Mouse (Mus musculus) T-helper 17 cell (primary cell): Measurements from ENCODE around the gene Evpl.

Source experiments
- in situ Hi-C, 2 experiments: fragments of 300-600 bp; cut with MboI, MseI; formaldehyde crosslinking; loops; 1 replicate in 1 of 2; 2 replicates in 1 of 2; pipeline ENCODE4 v1.15.1; 2025; ENCODE audit warnings: high pct_unique_total_duplicates in 2 of 2

Evpl gene

DNA sequence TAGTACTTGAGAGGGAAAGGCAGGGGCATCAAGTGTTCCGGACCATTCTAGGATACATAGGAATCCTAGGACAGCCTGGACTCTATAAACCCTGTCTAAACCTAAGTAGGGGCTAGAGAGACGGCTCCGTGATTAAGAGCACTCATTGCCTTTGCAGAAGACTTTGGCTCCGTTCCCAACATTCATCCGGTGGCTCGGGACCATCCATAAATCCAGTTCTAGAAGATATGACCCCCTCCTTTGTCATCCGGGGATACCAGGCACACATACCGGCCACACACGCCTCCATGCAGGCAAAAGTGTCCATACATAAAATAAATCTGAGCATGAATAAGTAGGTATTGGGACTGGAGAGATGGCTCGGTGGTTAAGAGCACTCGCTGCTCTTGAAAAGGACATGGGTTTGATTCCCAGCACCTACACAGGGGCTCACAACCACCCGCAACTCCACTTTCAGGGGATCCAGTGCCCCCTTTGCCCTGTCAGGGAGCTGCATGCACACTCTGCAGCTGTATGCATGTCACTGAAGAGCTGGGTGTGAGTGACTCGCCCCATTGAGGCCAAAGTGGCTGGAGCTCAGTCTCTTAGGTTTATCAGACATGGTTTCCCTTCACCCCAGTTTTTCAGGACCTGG lies 23.9 kb downstream of the Evpl start:
- in situ Hi-C loops = no loop called here

- in situ Hi-C loops = no loop called here
Observed at GRCm38 (mm10) chr11:116212847-116213246, 25.0 kb downstream of the Evpl start.

DNA sequence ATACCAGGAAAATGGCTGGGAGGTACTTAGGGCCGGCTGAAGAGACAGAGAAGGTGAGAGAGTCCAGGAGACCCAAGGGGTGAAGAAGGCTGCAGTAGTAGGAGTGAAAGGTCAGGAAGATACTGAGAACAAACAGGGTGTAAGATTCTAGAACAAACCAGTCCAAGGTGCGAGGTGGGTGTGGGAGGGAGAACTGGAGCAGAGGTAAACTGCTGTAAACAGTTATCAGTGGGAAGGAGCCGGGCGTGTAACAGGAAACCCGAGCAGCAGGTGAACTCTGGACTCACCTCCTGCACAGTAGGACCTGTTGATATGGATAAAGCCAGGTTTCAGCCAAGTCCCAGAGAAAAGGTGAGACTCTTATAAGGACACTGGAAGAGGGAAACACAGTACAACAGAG lies 27.2 kb downstream of the Evpl start:
- in situ Hi-C loops = no loop called here

DNA sequence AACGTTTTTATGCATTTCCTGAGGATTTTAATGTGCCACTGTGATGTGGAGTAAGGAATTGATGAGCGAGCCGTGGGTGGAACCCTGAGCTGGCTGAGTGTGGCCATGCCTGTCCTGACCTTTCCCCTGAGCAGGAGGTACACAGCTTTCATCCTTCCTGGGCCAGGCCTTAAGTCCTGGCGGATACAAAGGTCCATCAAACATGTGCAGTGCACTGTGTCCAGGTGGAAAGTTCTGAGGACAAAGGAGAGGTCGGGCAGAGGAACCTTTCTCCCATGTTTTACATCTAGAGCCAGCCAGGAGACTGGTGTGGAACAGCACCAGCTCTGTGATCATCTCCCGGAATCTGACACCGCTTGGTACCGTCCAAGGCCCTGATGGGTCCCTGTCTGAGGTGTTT lies 28.6 kb downstream of the Evpl start:
- in situ Hi-C loops = no loop called here

- in situ Hi-C loops = no loop called here
Observed at GRCm38 (mm10) chr11:116208660-116209059, 29.2 kb downstream of the Evpl start.

GRCm38 (mm10) chr11:116206678-116207077 lies 31.2 kb downstream of the Evpl start:
- in situ Hi-C loops = no loop called here

GRCm38 (mm10) chr11:116203150-116203549 lies 34.7 kb downstream of the Evpl start:
- in situ Hi-C loops = no loop called here

GRCm38 (mm10) chr11:116201151-116201550 lies 36.7 kb downstream of the Evpl start:
- in situ Hi-C loops = no loop called here

- in situ Hi-C loops = no loop called here
Observed at GRCm38 (mm10) chr11:116198639-116199531, 39.0 kb downstream of the Evpl start, which contains the start of the genes Ten1 and Acox1. Ten1 (plus strand) TSS chr11:116198855. Acox1 (minus strand) TSS chr11:116199045.

DNA sequence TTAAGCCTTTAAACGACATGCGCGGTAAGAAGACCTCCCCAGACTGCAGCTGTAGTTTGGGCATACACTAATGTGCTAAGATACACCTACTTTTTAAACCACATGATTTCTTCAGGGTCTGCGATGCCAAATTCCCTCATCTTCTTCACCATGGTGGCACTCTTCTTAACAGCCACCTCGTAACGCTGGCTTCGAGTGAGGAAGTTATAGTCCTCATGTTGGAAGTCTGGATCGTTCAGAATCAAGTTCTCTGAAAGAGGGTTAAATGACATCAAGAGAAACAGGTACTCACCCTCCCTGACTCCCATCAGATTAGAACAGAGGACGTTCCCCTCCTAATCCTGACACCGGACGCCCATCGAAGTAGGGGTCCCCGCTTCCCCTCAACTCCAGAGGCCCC lies 39.7 kb downstream of the Evpl start:
- in situ Hi-C loops = no loop called here

DNA sequence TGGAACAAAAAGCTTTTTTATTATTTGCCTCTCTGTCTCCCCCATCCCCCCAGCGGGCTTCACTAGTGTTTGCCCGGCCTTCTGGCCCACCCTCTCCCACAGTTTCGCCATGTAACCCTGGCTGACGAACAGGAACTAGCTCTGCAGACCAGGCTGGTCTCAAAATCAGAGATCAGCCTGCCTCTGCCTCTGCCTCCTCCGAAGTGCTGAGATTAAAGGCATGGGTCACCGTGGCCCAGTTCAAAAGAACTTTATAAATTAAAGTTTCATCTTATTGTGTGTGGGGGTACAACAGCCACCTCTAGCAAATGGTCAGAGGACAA lies 40.3 kb downstream of the Evpl start:
- in situ Hi-C loops = no loop called here

- in situ Hi-C loops = no loop called here
Observed at GRCm38 (mm10) chr11:116196866-116197583, 40.9 kb downstream of the Evpl start.

GRCm38 (mm10) chr11:116196336-116196735 lies 41.5 kb downstream of the Evpl start:
- in situ Hi-C loops = no loop called here

DNA sequence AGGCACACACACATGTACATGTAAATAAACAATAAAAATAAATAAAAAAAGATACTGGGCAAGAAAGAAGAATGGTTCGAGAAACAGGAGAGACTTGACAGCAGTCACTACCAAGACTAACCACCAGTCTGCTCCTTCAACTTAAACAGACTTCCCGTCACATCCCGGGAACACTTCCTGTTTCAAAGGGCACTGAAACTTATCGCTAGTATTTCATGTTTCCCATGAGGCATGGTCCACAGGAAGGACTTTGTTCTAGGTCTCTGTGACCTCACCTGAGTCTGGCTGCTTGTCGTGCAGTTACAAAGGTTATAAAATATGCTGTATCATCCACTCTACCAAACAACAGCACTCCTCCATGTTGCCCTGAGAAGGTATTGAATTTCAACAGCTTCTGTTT lies 42.6 kb downstream of the Evpl start:
- in situ Hi-C loops = no loop called here

DNA sequence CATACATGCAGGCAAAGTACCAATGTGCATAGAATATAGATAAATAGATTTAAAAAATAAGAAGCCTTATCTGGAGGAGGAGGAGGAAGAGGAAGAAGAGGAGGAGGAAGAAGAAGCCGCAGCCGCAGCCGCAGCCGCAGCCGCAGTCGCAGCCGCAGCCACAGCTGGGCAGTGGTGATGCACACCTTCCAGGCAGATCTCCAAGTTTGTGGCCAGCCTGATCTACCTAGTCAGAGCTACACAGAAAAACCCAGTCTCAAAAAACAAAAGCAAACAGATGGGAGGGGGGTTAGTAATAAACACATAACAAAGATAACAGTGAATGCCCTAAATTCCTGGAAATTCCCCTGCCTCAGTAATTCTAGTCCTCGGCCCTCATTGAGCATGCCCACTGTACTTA lies 43.3 kb downstream of the Evpl start:
- in situ Hi-C loops = no loop called here

GRCm38 (mm10) chr11:116187226-116187930 lies 50.5 kb downstream of the Evpl start:
- in situ Hi-C loops = loop anchor here in 1 of 2 experiments (5.0 kb wide), 1 partner anchor 45 kb away; no protein-coding TSS in a partner anchor

GRCm38 (mm10) chr11:116186360-116186759 lies 51.5 kb downstream of the Evpl start:
- in situ Hi-C loops = loop anchor here in 1 of 2 experiments (5.0 kb wide), 1 partner anchor 44 kb away; no protein-coding TSS in a partner anchor

GRCm38 (mm10) chr11:116185836-116186235 lies 52.0 kb downstream of the Evpl start:
- in situ Hi-C loops = loop anchor here in 1 of 2 experiments (5.0 kb wide), 1 partner anchor 44 kb away; no protein-coding TSS in a partner anchor

- in situ Hi-C loops = loop anchor here (5.0 kb wide), 1 partner anchor 956 kb away; no protein-coding TSS in a partner anchor
Observed at GRCm38 (mm10) chr11:116178411-116179121, 59.3 kb downstream of the Evpl start.

- in situ Hi-C loops = loop anchor here (5.0 kb wide), 1 partner anchor 954 kb away; no protein-coding TSS in a partner anchor
Observed at GRCm38 (mm10) chr11:116176010-116176409, 61.9 kb downstream of the Evpl start.
